Mouse (Mus musculus): Measurements from ENCODE around the gene Cdkal1. TPM values are rescaled to one million over a fixed set of nuclear protein-coding genes. Genes with fewer than 3 reads are reported as not detected.
A peak's percentile ranks its signal among the peaks of the same experiment; 100 is the strongest.

The Cdkal1 gene
- polyA plus RNA-seq, 1 experiment from 2014 or later, result 21.6 TPM

- Histone ChIP-seq H3K9me3 (no peaks in the 10 kb centered on the region), H3K36me3 (no peaks in the 10 kb centered on the region), H3K27ac (replicated peaks) (no peak overlapping the region), H3K27me3 (no peaks in the 10 kb centered on the region), H3K4me2 (no peak overlapping the region), H3K9ac (no peak overlapping the region), H3K4me1 (replicated peaks) (peaks cover 14% of the 10 kb centered on the region; the same call in 1 of the 2 replicates), H3K4me3 (no peak overlapping the region)
- no peak for ATAC-seq (ENCODE audit: low read depth)
- WGBS, result 92% methylated on average over 3 of the region's 3 CpGs
Observed at GRCm38 (mm10) chr13:29807930-29808329, 47.5 kb downstream of the Cdkal1 start.

DNA sequence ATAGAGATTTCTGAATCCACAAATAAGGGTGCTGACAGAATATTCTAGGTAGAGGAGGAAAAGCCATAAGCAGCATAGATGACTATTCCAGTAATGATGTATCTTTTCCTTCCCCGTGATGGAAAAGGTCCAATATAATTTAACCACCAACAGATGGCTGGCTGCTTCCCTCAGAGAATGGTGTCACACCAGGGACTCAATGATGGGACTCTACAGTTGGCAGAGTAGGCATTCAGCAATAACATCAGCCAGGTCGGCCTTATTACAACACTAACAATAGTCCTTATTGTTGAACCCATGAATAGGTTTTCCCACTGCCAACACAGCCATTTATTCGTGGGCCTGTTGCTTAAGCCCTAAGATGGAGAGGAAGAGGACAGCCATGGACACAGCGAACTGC is 48.6 kb downstream of the Cdkal1 start:
- Histone ChIP-seq H3K4me2 (no peak overlapping the region), H3K27me3 (no peaks in the 10 kb centered on the region), H3K4me1 (replicated peaks) (peaks cover 14% of the 10 kb centered on the region; the same call in 1 of the 2 replicates), H3K4me3 (no peak overlapping the region), H3K27ac (replicated peaks) (no peak overlapping the region), H3K36me3 (no peaks in the 10 kb centered on the region), H3K9me3 (no peaks in the 10 kb centered on the region), H3K9ac (no peak overlapping the region)
- whole genome bisulfite sequencing, result 42% methylated on average over 4 of the region's 4 CpGs
- ATAC-seq (ENCODE audit: low read depth), result no peak

DNA sequence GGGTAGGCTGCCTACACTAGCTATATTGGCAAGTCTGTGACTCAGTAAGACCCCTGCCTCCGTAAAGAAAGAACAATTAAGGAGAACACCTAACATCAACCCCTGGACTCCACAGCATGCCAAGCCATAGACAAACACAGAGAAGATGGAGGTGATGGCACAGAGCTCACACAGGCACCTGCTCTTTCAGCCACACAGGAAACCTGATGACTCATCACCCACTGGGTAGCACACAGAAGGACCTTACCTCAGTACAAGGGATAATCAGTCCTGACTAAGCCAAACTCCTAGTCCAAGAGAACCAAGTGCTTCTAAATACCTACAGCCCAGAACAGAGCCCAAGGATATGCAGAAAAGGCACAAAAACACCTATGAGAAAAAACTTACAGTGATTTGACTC is 50.2 kb downstream of the Cdkal1 start:
- WGBS, result 97% methylated on average over 1 of the region's 1 CpGs
- no peaks in the 10 kb centered on the region for H3K27me3 ChIP-seq
- no peak for ATAC-seq (ENCODE audit: low read depth)
- H3K9ac ChIP-seq, result no peak overlapping the region
- no peaks in the 10 kb centered on the region for H3K36me3 ChIP-seq
- no peak overlapping the region for H3K4me3 ChIP-seq
- H3K27ac ChIP-seq (replicated peaks), result no peak overlapping the region
- 0 out of 2 replicates have a peak, but pooled peaks cover 7% of the 10 kb centered on the region for H3K4me1 ChIP-seq (replicated peaks)
- no peak overlapping the region for H3K4me2 ChIP-seq
- H3K9me3 ChIP-seq, result no peaks in the 10 kb centered on the region

DNA sequence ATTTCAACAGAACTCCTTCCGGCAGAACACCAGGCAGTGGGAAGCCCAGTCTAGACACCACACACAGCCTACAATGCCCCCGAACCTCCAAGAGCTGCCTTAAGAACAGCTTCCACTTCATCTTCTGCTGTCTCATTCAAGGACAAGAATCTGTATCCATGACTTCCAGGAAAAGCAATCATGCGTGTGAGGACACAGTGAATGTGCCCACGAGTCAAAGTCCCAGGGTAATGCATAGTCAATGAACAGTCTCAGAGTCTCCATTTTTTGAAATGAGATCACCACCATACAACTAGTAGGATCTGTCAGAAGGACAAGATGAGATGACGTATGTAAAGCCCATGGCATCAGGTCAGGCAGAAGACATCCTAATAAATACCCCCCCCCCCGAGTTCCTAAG is 51.4 kb downstream of the Cdkal1 start:
- Histone ChIP-seq H3K27ac (replicated peaks) (no peak overlapping the region), H3K4me1 (replicated peaks) (0 out of 2 replicates have a peak, but pooled peaks cover 4% of the 10 kb centered on the region), H3K9me3 (no peaks in the 10 kb centered on the region), H3K9ac (no peak overlapping the region), H3K4me3 (no peak overlapping the region), H3K27me3 (no peaks in the 10 kb centered on the region), H3K4me2 (no peak overlapping the region), H3K36me3 (no peaks in the 10 kb centered on the region)
- WGBS, result 72% methylated on average over 6 of the region's 6 CpGs
- ATAC-seq (ENCODE audit: low read depth), result no peak

DNA sequence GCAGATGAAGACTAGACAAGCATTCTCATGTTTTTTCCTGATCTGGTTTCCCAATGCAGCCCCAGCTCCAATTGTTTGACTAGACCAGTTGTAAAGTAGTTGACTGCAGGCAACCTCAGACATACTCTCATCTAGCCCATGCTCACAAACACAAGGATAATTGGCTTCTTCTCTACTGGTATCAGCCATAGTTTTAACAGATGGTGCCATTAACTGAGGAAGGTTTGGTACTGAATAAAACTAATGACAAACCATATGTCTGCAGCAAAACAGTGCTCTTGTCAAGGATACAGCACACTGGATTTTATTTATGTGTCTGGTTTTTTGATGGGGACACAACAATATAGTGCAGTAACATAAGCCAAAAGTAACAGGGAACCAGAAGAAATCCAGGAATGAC is 52.8 kb downstream of the Cdkal1 start:
- ATAC-seq (ENCODE audit: low read depth), result peak; percentile 36; the same call in 1 of the 2 replicates
- no peaks in the 10 kb centered on the region for H3K36me3 ChIP-seq
- H3K9ac ChIP-seq, result no peak overlapping the region
- no peak overlapping the region for H3K4me2 ChIP-seq
- H3K4me3 ChIP-seq, result no peak overlapping the region
- H3K27me3 ChIP-seq, result no peaks in the 10 kb centered on the region
- 0 out of 2 replicates have a peak, but pooled peaks cover 4% of the 10 kb centered on the region for H3K4me1 ChIP-seq (replicated peaks)
- H3K27ac ChIP-seq (replicated peaks), result no peak overlapping the region
- H3K9me3 ChIP-seq, result no peaks in the 10 kb centered on the region

DNA sequence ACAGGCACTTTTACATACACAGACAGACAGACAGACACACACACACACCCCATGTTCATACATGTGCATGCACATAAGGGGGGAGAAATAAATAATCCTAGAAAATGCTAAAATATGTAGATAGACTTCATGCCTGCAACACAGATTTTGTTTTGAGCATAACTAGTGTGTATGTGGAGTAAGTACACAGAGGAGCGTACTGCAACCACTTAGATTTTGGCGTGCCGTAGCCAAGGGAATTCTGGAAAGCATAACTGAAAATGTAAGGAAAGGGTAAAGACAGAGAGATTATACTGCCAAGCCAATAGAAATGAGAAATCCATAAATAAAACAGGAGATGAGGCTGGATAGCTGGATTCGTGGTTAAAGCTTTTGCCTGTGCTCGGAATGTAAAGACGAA is 55.4 kb downstream of the Cdkal1 start:
- Histone ChIP-seq H3K36me3 (no peaks in the 10 kb centered on the region), H3K9ac (no peak overlapping the region), H3K27me3 (no peaks in the 10 kb centered on the region), H3K27ac (replicated peaks) (no peak overlapping the region), H3K9me3 (no peaks in the 10 kb centered on the region), H3K4me2 (no peak overlapping the region), H3K4me3 (no peak overlapping the region), H3K4me1 (replicated peaks) (no peaks in the 10 kb centered on the region)
- ATAC-seq (ENCODE audit: low read depth), result no peak
- 91% methylated on average over 6 of the region's 6 CpGs for WGBS

DNA sequence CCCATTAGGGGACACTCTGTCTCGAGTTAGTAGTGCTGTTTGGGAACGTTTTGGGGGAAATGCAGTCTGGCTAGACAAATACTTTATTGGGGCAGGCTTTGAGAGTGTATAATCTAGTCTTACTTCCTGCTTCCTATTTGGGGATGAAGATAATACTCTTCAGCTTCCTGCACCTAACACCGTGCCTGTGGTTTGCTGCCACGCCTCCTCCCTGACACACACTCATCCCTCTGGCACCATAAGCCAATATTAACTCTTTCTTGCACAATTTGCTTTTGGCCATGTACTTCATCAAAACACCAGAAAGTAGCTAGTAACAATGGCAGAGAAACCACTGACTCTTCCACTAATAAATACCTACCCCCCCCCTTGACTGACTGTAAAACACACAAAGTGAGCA is 63.4 kb downstream of the Cdkal1 start:
- Histone ChIP-seq H3K9me3 (no peaks in the 10 kb centered on the region), H3K27ac (replicated peaks) (no peak overlapping the region), H3K9ac (no peak overlapping the region), H3K36me3 (no peaks in the 10 kb centered on the region), H3K4me1 (replicated peaks) (no peaks in the 10 kb centered on the region), H3K4me3 (no peak overlapping the region), H3K4me2 (no peak overlapping the region), H3K27me3 (no peaks in the 10 kb centered on the region)
- WGBS, result 54% methylated on average over 4 of the region's 4 CpGs
- no peak for ATAC-seq (ENCODE audit: low read depth)

DNA sequence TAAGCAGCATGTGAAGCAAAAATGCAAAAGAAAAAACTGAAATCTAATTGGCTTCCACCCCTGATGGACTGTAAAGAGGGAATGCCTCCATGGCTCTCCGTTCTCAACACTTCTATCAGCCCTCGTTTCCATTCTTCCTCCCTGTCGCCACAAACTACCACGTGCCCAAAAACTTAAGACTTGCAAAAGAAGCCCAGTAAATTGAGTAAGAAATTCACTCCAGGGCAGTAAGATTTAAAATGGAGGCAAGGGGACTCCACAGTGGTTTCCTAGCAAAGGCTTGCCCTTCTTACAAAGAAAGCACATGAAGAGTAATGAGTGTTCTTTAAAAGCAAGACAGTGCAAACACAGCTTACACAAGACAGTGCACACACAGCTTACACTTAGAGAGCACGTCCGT is 64.0 kb downstream of the Cdkal1 start:
- Histone ChIP-seq H3K36me3 (no peaks in the 10 kb centered on the region), H3K9me3 (no peaks in the 10 kb centered on the region), H3K9ac (no peak overlapping the region), H3K27ac (replicated peaks) (no peak overlapping the region), H3K4me2 (no peak overlapping the region), H3K4me1 (replicated peaks) (no peaks in the 10 kb centered on the region), H3K4me3 (no peak overlapping the region), H3K27me3 (no peaks in the 10 kb centered on the region)
- WGBS, result 80% methylated on average over 6 of the region's 6 CpGs
- no peak for ATAC-seq (ENCODE audit: low read depth)

GRCm38 (mm10) chr13:29786984-29787383 is 68.5 kb downstream of the Cdkal1 start:
- Histone ChIP-seq H3K36me3 (no peaks in the 10 kb centered on the region), H3K4me1 (replicated peaks) (no peaks in the 10 kb centered on the region), H3K9me3 (no peaks in the 10 kb centered on the region), H3K4me2 (no peak overlapping the region), H3K9ac (no peak overlapping the region), H3K27ac (replicated peaks) (no peak overlapping the region), H3K27me3 (no peaks in the 10 kb centered on the region), H3K4me3 (no peak overlapping the region)
- no peak for ATAC-seq (ENCODE audit: low read depth)
- WGBS, result 73% methylated on average over 3 of the region's 3 CpGs

GRCm38 (mm10) chr13:29784894-29785293 is 70.6 kb downstream of the Cdkal1 start:
- Histone ChIP-seq H3K4me1 (replicated peaks) (peaks cover 7% of the 10 kb centered on the region), H3K4me3 (no peak overlapping the region), H3K4me2 (no peak overlapping the region), H3K9me3 (no peaks in the 10 kb centered on the region), H3K27me3 (no peaks in the 10 kb centered on the region), H3K27ac (replicated peaks) (no peak overlapping the region), H3K9ac (no peak overlapping the region), H3K36me3 (no peaks in the 10 kb centered on the region)
- WGBS, result 81% methylated on average over 4 of the region's 4 CpGs
- no peak for ATAC-seq (ENCODE audit: low read depth)

- Histone ChIP-seq H3K9ac (no peak overlapping the region), H3K4me3 (no peak overlapping the region), H3K4me2 (no peak overlapping the region), H3K9me3 (no peaks in the 10 kb centered on the region), H3K27me3 (no peaks in the 10 kb centered on the region), H3K4me1 (replicated peaks) (peaks cover 15% of the 10 kb centered on the region), H3K27ac (replicated peaks) (no peak overlapping the region), H3K36me3 (no peaks in the 10 kb centered on the region)
- ATAC-seq (ENCODE audit: low read depth), result no peak
- WGBS, result 87% methylated on average over 4 of the region's 4 CpGs
Observed at GRCm38 (mm10) chr13:29781332-29781731, 74.1 kb downstream of the Cdkal1 start.

GRCm38 (mm10) chr13:29780713-29781112 is 74.8 kb downstream of the Cdkal1 start:
- H3K4me1 ChIP-seq (replicated peaks), result peaks cover 21% of the 10 kb centered on the region
- no peak overlapping the region for H3K27ac ChIP-seq (replicated peaks)
- H3K4me2 ChIP-seq, result no peak overlapping the region
- no peak overlapping the region for H3K9ac ChIP-seq
- ATAC-seq (ENCODE audit: low read depth), result no peak
- WGBS, result 58% methylated on average over 6 of the region's 6 CpGs
- no peaks in the 10 kb centered on the region for H3K36me3 ChIP-seq
- no peaks in the 10 kb centered on the region for H3K9me3 ChIP-seq
- no peak overlapping the region for H3K4me3 ChIP-seq
- no peaks in the 10 kb centered on the region for H3K27me3 ChIP-seq

- Histone ChIP-seq H3K27ac (replicated peaks) (no peak overlapping the region), H3K27me3 (no peaks in the 10 kb centered on the region), H3K4me3 (no peak overlapping the region), H3K4me1 (replicated peaks) (peaks cover 26% of the 10 kb centered on the region), H3K9me3 (no peaks in the 10 kb centered on the region), H3K4me2 (no peak overlapping the region), H3K36me3 (no peaks in the 10 kb centered on the region), H3K9ac (no peak overlapping the region)
- ATAC-seq (ENCODE audit: low read depth), result no peak
- WGBS, result 91% methylated on average over 5 of the region's 5 CpGs
Observed at GRCm38 (mm10) chr13:29779519-29779918, 76.0 kb downstream of the Cdkal1 start.
